Mouse (Mus musculus): ENCODE data around the gene Rcn3. TPM values are rescaled to one million over a fixed set of nuclear protein-coding genes. Genes with fewer than 3 reads are reported as not detected.
A peak's percentile ranks its signal among the peaks of the same experiment; 100 is the strongest.

Rcn3 gene
- polyA plus RNA-seq, 1 experiment from 2014 or later, result 313 TPM

DNA sequence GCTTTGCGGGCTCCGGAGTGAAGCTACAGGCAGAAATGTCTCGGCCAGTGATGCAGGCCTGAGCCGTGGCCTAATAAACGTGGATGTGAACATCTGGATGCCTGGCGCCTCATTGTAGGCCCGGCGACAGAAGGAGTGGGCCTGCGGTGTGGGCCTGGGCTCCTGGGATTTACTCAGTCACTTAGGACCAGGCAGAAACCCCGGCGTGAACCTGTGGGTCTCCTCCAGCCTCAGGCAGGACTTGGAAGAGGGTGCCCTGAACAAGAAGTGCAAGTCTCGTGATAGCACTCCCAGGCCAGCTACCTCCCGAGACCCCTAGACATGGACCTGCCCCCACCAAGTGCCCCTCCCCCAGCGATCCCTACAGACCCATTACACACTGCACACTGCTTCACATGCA lies 14.7 kb downstream of the Rcn3 start:
- Histone ChIP-seq H3K9ac (ENCODE audit: low read length) (no peak overlapping the region), H3K27ac (ENCODE audit: low read depth) (no peak overlapping the region), H3K4me2 (ENCODE audit: low read length) (no peak overlapping the region), H3K4me3 (ENCODE audit: low read depth, low read length) (no peak overlapping the region), H3K27me3 (replicated peaks; ENCODE audit: control insufficient read depth, insufficient read depth, low read length) (no peaks in the 10 kb centered on the region), H3K36me3 (ENCODE audit: control insufficient read depth, insufficient read depth, low read length) (peaks cover 48% of the 10 kb centered on the region), H3K4me1 (replicated peaks; ENCODE audit: control insufficient read depth, insufficient read depth, low read length) (no peaks in the 10 kb centered on the region), H3K9me3 (ENCODE audit: control insufficient read depth, low read length) (no peaks in the 10 kb centered on the region)
- WGBS, result 91% methylated on average over 14 of the region's 14 CpGs
- DNase-seq (ENCODE audit: low spot score) (no peak), ATAC-seq (replicated peaks; ENCODE audit: low FRiP score, low TSS enrichment, low read depth) (no peak)

DNA sequence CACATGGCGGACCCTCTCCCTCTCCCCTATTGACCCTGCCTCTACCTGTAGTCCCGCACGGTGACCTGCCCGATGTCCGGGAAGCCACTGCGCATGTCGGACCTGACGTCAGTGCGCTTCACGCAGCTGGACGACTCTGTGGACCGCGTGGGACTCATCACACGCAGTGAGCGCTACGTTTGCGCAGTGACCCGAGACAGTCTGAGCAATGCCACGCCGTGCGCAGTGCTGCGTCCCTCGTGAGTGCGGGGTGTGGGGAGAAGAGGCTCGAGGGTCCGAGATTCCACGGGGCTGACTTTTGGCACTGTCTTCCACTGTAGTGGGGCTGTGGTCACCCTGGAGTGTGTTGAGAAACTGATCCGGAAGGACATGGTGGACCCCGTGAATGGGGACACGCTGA lies 15.5 kb downstream of the Rcn3 start:
- Histone ChIP-seq H3K27ac (ENCODE audit: low read depth) (no peak overlapping the region), H3K27me3 (replicated peaks; ENCODE audit: control insufficient read depth, insufficient read depth, low read length) (no peaks in the 10 kb centered on the region), H3K9ac (ENCODE audit: low read length) (no peak overlapping the region), H3K36me3 (ENCODE audit: control insufficient read depth, insufficient read depth, low read length) (peaks cover 45% of the 10 kb centered on the region), H3K4me1 (replicated peaks; ENCODE audit: control insufficient read depth, insufficient read depth, low read length) (no peaks in the 10 kb centered on the region), H3K9me3 (ENCODE audit: control insufficient read depth, low read length) (no peaks in the 10 kb centered on the region), H3K4me2 (ENCODE audit: low read length) (no peak overlapping the region), H3K4me3 (ENCODE audit: low read depth, low read length) (no peak overlapping the region)
- no peak for DNase-seq (ENCODE audit: low spot score)
- ATAC-seq (replicated peaks; ENCODE audit: low FRiP score, low TSS enrichment, low read depth), result no peak
- WGBS, result 87% methylated on average over 30 of the region's 30 CpGs

DNA sequence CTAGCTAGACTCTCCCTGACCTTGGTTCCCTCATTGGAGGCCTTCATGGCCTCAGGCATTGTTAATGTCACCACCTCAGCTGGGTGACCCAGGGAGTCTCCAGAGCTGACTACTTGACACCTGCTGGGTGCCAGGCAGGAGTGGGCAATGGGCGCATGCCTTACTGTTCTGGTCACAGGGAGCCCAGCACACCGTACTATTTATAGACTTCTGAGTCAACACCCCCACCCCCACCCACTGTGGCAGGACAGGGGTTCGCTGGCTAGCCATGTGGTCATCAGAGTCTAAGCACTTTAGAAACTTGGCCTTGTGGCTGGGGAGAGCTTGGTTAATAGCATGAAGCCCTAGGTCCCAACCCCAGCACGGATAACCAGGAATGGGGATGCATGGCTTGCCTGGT lies 16.6 kb downstream of the Rcn3 start:
- Histone ChIP-seq H3K9ac (ENCODE audit: low read length) (no peak overlapping the region), H3K27me3 (replicated peaks; ENCODE audit: control insufficient read depth, insufficient read depth, low read length) (no peaks in the 10 kb centered on the region), H3K4me2 (ENCODE audit: low read length) (no peak overlapping the region), H3K4me1 (replicated peaks; ENCODE audit: control insufficient read depth, insufficient read depth, low read length) (no peaks in the 10 kb centered on the region), H3K9me3 (ENCODE audit: control insufficient read depth, low read length) (no peaks in the 10 kb centered on the region), H3K4me3 (ENCODE audit: low read depth, low read length) (no peak overlapping the region), H3K36me3 (ENCODE audit: control insufficient read depth, insufficient read depth, low read length) (peaks cover 45% of the 10 kb centered on the region), H3K27ac (ENCODE audit: low read depth) (no peak overlapping the region)
- ATAC-seq (replicated peaks; ENCODE audit: low FRiP score, low TSS enrichment, low read depth) (no peak), DNase-seq (ENCODE audit: low spot score) (no peak)
- 74% methylated on average over 4 of the region's 4 CpGs for WGBS

GRCm38 (mm10) chr7:45073949-45074348 lies 18.1 kb downstream of the Rcn3 start:
- ATAC-seq (replicated peaks; ENCODE audit: low FRiP score, low TSS enrichment, low read depth), result no peak
- WGBS, result 95% methylated on average over 12 of the region's 12 CpGs
- Histone ChIP-seq H3K9ac (ENCODE audit: low read length) (no peak overlapping the region), H3K27ac (ENCODE audit: low read depth) (no peak overlapping the region), H3K4me3 (ENCODE audit: low read depth, low read length) (no peak overlapping the region), H3K36me3 (ENCODE audit: control insufficient read depth, insufficient read depth, low read length) (peaks cover 45% of the 10 kb centered on the region), H3K4me2 (ENCODE audit: low read length) (no peak overlapping the region), H3K9me3 (ENCODE audit: control insufficient read depth, low read length) (no peaks in the 10 kb centered on the region), H3K4me1 (replicated peaks; ENCODE audit: control insufficient read depth, insufficient read depth, low read length) (no peaks in the 10 kb centered on the region), H3K27me3 (replicated peaks; ENCODE audit: control insufficient read depth, insufficient read depth, low read length) (no peaks in the 10 kb centered on the region)
- no peak for DNase-seq (ENCODE audit: low spot score)

- WGBS, result 83% methylated on average over 7 of the region's 7 CpGs
- H3K4me2 ChIP-seq (ENCODE audit: low read length), result no peak overlapping the region
- no peaks in the 10 kb centered on the region for H3K27me3 ChIP-seq (replicated peaks; ENCODE audit: control insufficient read depth, insufficient read depth, low read length)
- peaks cover 45% of the 10 kb centered on the region for H3K36me3 ChIP-seq (ENCODE audit: control insufficient read depth, insufficient read depth, low read length)
- H3K9me3 ChIP-seq (ENCODE audit: control insufficient read depth, low read length), result no peaks in the 10 kb centered on the region
- no peak overlapping the region for H3K27ac ChIP-seq (ENCODE audit: low read depth)
- no peak overlapping the region for H3K9ac ChIP-seq (ENCODE audit: low read length)
- ATAC-seq (replicated peaks; ENCODE audit: low FRiP score, low TSS enrichment, low read depth) (no peak), DNase-seq (ENCODE audit: low spot score) (no peak)
- H3K4me1 ChIP-seq (replicated peaks; ENCODE audit: control insufficient read depth, insufficient read depth, low read length), result no peaks in the 10 kb centered on the region
- H3K4me3 ChIP-seq (ENCODE audit: low read depth, low read length), result no peak overlapping the region
Measured at GRCm38 (mm10) chr7:45073171-45073707, 18.8 kb downstream of the Rcn3 start.

- WGBS, result 88% methylated on average over 2 of the region's 2 CpGs
- DNase-seq (ENCODE audit: low spot score), result no peak
- no peak overlapping the region for H3K9ac ChIP-seq (ENCODE audit: low read length)
Measured at GRCm38 (mm10) chr7:45072230-45072629, 19.8 kb downstream of the Rcn3 start.

GRCm38 (mm10) chr7:45069671-45070070 lies 22.4 kb downstream of the Rcn3 start:
- no peaks in the 10 kb centered on the region for H3K9me3 ChIP-seq (ENCODE audit: control insufficient read depth, low read length)
- H3K9ac ChIP-seq (ENCODE audit: low read length), result no peak overlapping the region
- no peaks in the 10 kb centered on the region for H3K27me3 ChIP-seq (replicated peaks; ENCODE audit: control insufficient read depth, insufficient read depth, low read length)
- 89% methylated on average over 2 of the region's 2 CpGs for WGBS
- H3K27ac ChIP-seq (ENCODE audit: low read depth), result no peak overlapping the region
- H3K36me3 ChIP-seq (ENCODE audit: control insufficient read depth, insufficient read depth, low read length), result peaks cover 13% of the 10 kb centered on the region
- no peak overlapping the region for H3K4me2 ChIP-seq (ENCODE audit: low read length)
- H3K4me1 ChIP-seq (replicated peaks; ENCODE audit: control insufficient read depth, insufficient read depth, low read length), result no peaks in the 10 kb centered on the region
- DNase-seq (ENCODE audit: low spot score) (no peak), ATAC-seq (replicated peaks; ENCODE audit: low FRiP score, low TSS enrichment, low read depth) (no peak)
- no peak overlapping the region for H3K4me3 ChIP-seq (ENCODE audit: low read depth, low read length)

More at GRCm38 (mm10) chr7:45072230-45072629, 19.8 kb downstream of the Rcn3 start:
- Histone ChIP-seq H3K9me3 (ENCODE audit: control insufficient read depth, low read length) (no peaks in the 10 kb centered on the region), H3K27ac (ENCODE audit: low read depth) (no peak overlapping the region), H3K27me3 (replicated peaks; ENCODE audit: control insufficient read depth, insufficient read depth, low read length) (no peaks in the 10 kb centered on the region), H3K4me1 (replicated peaks; ENCODE audit: control insufficient read depth, insufficient read depth, low read length) (no peaks in the 10 kb centered on the region), H3K36me3 (ENCODE audit: control insufficient read depth, insufficient read depth, low read length) (peaks cover 38% of the 10 kb centered on the region), H3K4me3 (ENCODE audit: low read depth, low read length) (no peak overlapping the region), H3K4me2 (ENCODE audit: low read length) (no peak overlapping the region)
- no peak for ATAC-seq (replicated peaks; ENCODE audit: low FRiP score, low TSS enrichment, low read depth)

GRCm38 (mm10) chr7:45068000-45068318 lies 24.1 kb downstream of the Rcn3 start:
- 0 out of 2 replicates have a peak, but pooled peaks have one; percentile 37 for ATAC-seq (replicated peaks; ENCODE audit: low FRiP score, low TSS enrichment, low read depth)
- H3K27me3 ChIP-seq (replicated peaks; ENCODE audit: control insufficient read depth, insufficient read depth, low read length), result no peaks in the 10 kb centered on the region
- H3K4me2 ChIP-seq (ENCODE audit: low read length), result no peak overlapping the region
- H3K9me3 ChIP-seq (ENCODE audit: control insufficient read depth, low read length), result no peaks in the 10 kb centered on the region
- no peaks in the 10 kb centered on the region for H3K36me3 ChIP-seq (ENCODE audit: control insufficient read depth, insufficient read depth, low read length)
- WGBS, result 35% methylated on average over 5 of the region's 5 CpGs
- no peak overlapping the region for H3K4me3 ChIP-seq (ENCODE audit: low read depth, low read length)
- DNase-seq (ENCODE audit: low spot score), result peak; percentile 69
- no peak overlapping the region for H3K9ac ChIP-seq (ENCODE audit: low read length)
- H3K27ac ChIP-seq (ENCODE audit: low read depth), result no peak overlapping the region
- peaks cover 7% of the 10 kb centered on the region; the same call in 1 of the 2 replicates for H3K4me1 ChIP-seq (replicated peaks; ENCODE audit: control insufficient read depth, insufficient read depth, low read length)

DNA sequence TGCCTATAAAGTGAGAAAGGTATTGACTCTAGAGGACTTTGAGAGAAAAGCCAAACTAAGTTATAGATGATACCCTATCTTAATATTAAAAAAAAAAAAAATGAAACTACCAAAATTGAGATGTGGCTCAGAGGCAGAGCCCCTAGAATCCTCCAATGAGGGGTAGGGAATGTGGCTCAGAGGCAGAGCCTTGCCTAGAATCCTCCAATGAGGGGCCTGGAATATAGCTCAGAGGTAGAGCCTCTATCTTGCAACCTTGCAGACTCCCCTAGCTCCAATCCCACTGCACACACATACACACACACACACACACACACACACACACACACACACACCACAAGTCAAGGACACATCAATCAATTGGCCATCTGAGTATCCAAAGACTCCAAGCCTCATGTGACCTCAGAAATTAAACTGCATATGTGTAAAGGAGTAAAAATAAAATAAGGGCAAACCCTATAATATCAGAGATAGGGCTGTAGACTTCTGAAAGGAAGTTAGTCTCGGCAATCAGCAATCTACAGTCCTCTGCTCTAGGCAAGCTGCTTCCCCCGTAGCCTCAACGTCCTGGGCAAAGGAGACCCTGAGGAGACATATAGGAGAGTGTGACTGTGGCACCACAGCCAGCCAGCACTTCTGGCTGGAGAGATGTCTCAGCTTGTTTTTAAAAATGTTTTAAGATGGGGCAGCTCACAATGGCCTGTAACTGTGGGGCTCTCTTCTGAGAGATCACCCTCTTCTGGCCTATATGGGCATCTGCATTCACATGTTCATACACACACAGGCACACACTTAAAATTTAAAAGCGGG lies 24.6 kb downstream of the Rcn3 start:
- Histone ChIP-seq H3K4me2 (ENCODE audit: low read length) (no peak overlapping the region), H3K4me3 (ENCODE audit: low read depth, low read length) (no peak overlapping the region), H3K9ac (ENCODE audit: low read length) (no peak overlapping the region), H3K4me1 (replicated peaks; ENCODE audit: control insufficient read depth, insufficient read depth, low read length) (peaks cover 7% of the 10 kb centered on the region; the same call in 1 of the 2 replicates), H3K36me3 (ENCODE audit: control insufficient read depth, insufficient read depth, low read length) (no peaks in the 10 kb centered on the region), H3K9me3 (ENCODE audit: control insufficient read depth, low read length) (no peaks in the 10 kb centered on the region), H3K27me3 (replicated peaks; ENCODE audit: control insufficient read depth, insufficient read depth, low read length) (no peaks in the 10 kb centered on the region), H3K27ac (ENCODE audit: low read depth) (no peak overlapping the region)
- no peak for DNase-seq (ENCODE audit: low spot score)
- 83% methylated on average over 4 of the region's 4 CpGs for WGBS
- ATAC-seq (replicated peaks; ENCODE audit: low FRiP score, low TSS enrichment, low read depth), result no peak
